Mouse (Mus musculus): ENCODE measurements around the gene Parvg. TPM values are rescaled to one million over a fixed set of nuclear protein-coding genes. Genes with fewer than 3 reads are reported as not detected.

The Parvg gene
- total and polyA plus RNA-seq, 3 experiments: 58.8 to 142 TPM; not detected in 1

GRCm38 (mm10) chr15:84299662-84300333 is 24.0 kb upstream of the Parvg start:
- no peaks in the 10 kb centered on the region for H3K27me3 ChIP-seq (ENCODE audit: control insufficient read depth in 1 of 2, insufficient read depth in 2 of 2, low read length in 2 of 2)
- TF ChIP-seq ZC3H11A (IDR thresholded peaks at IDR 0.05; ENCODE audit: low read depth, low read length): no peak
- TF ChIP-seq POLR2A (IDR thresholded peaks at IDR 0.05; ENCODE audit: control insufficient read depth in 1 of 2, insufficient read depth in 1 of 2, low read depth in 1 of 2, low read length in 2 of 2, poor library complexity in 1 of 2): no peak
- TF ChIP-seq MXI1 (IDR thresholded peaks at IDR 0.05; ENCODE audit: low read depth, low read length): no peak
- no peak for TF ChIP-seq ZMIZ1 (IDR thresholded peaks at IDR 0.05; ENCODE audit: low read depth, low read length)
- no peak for TF ChIP-seq MYB (IDR thresholded peaks at IDR 0.05; ENCODE audit: low read depth, low read length)
- no peak for TF ChIP-seq USF2 (IDR thresholded peaks at IDR 0.05; ENCODE audit: borderline replicate concordance in 1 of 2, insufficient read depth in 1 of 2, low read depth in 1 of 2, low read length in 2 of 2)
- no peak overlapping the region for H3K9ac ChIP-seq (ENCODE audit: control insufficient read depth, low read depth, low read length, poor library complexity, severe bottlenecking)
- DNase-seq (ENCODE audit: low read depth, low spot score): no peak
- no peak overlapping the region for H3K27ac ChIP-seq (ENCODE audit: control insufficient read depth, low read depth, low read length)
- H3K4me3 ChIP-seq (ENCODE audit: control insufficient read depth in 1 of 2, insufficient read depth in 1 of 2, low read depth in 2 of 2, low read length in 2 of 2): no peak overlapping the region
- H3K4me1 ChIP-seq (ENCODE audit: control insufficient read depth in 1 of 2, insufficient read depth in 2 of 2, low read length in 2 of 2): peaks cover 0 to 5% of the 10 kb centered on the region in 2 experiments; a peak in 1 of 4 replicates
- H3K36me3 ChIP-seq (ENCODE audit: control insufficient read depth in 1 of 2, insufficient read depth in 2 of 2, low read length in 2 of 2): no peaks in the 10 kb centered on the region; a peak in 1 of 4 replicates
- H3K9me3 ChIP-seq (replicated peaks; ENCODE audit: insufficient read depth, low read length): no peaks in the 10 kb centered on the region
- H3K79me2 ChIP-seq (ENCODE audit: control insufficient read depth, insufficient read depth, low read length, poor library complexity): no peaks in the 10 kb centered on the region

GRCm38 (mm10) chr15:84300591-84300990 is 23.2 kb upstream of the Parvg start:
- Histone ChIP-seq H3K36me3 (ENCODE audit: control insufficient read depth in 1 of 2, insufficient read depth in 2 of 2, low read length in 2 of 2) (no peaks in the 10 kb centered on the region; a peak in 1 of 4 replicates), H3K4me1 (ENCODE audit: control insufficient read depth in 1 of 2, insufficient read depth in 2 of 2, low read length in 2 of 2) (peaks cover 0 to 9% of the 10 kb centered on the region in 2 experiments; a peak in 1 of 4 replicates), H3K9me3 (replicated peaks; ENCODE audit: insufficient read depth, low read length) (no peaks in the 10 kb centered on the region), H3K27me3 (ENCODE audit: control insufficient read depth in 1 of 2, insufficient read depth in 2 of 2, low read length in 2 of 2) (no peaks in the 10 kb centered on the region), H3K79me2 (ENCODE audit: control insufficient read depth, insufficient read depth, low read length, poor library complexity) (no peaks in the 10 kb centered on the region), H3K27ac (ENCODE audit: control insufficient read depth, low read depth, low read length) (no peak overlapping the region), H3K9ac (ENCODE audit: control insufficient read depth, low read depth, low read length, poor library complexity, severe bottlenecking) (no peak overlapping the region), H3K4me3 (ENCODE audit: control insufficient read depth in 1 of 2, insufficient read depth in 1 of 2, low read depth in 2 of 2, low read length in 2 of 2) (no peak overlapping the region)
- no peak for DNase-seq (ENCODE audit: low read depth, low spot score)
- TF ChIP-seq ZKSCAN1 (IDR thresholded peaks at IDR 0.05; ENCODE audit: low read depth, low read length) (no peak), USF2 (IDR thresholded peaks at IDR 0.05; ENCODE audit: borderline replicate concordance in 1 of 2, insufficient read depth in 1 of 2, low read depth in 1 of 2, low read length in 2 of 2) (no peak), CHD1 (IDR thresholded peaks at IDR 0.05; ENCODE audit: low read depth, low read length) (no peak), KAT2A (conservative IDR thresholded peaks at IDR 0.05; ENCODE audit: low read depth, low read length) (no peak), GATA1 (IDR thresholded peaks at IDR 0.05; ENCODE audit: low read depth, low read length) (no peak), MYC (IDR thresholded peaks at IDR 0.05; ENCODE audit: low read depth, low read length) (no peak), ZMIZ1 (IDR thresholded peaks at IDR 0.05; ENCODE audit: low read depth, low read length) (no peak), CTCF (IDR thresholded peaks at IDR 0.05 in 2 of 3, conservative IDR thresholded peaks at IDR 0.05 in 1 of 3; ENCODE audit: control insufficient read depth in 1 of 3, insufficient read depth in 1 of 3, low read depth in 2 of 3, low read length in 3 of 3, poor library complexity in 1 of 3, severe bottlenecking in 1 of 3) (no peak), UBTF (IDR thresholded peaks at IDR 0.05; ENCODE audit: borderline replicate concordance, insufficient read depth, low read depth, low read length) (no peak), MAZ (IDR thresholded peaks at IDR 0.05; ENCODE audit: low read depth, low read length) (no peak), MYB (IDR thresholded peaks at IDR 0.05; ENCODE audit: low read depth, low read length) (no peak), USF1 (IDR thresholded peaks at IDR 0.05; ENCODE audit: low read depth, low read length) (no peak)

Measured in MEL (cell line).